Mouse (Mus musculus): ENCODE results near the gene Psen2. TPM values are rescaled to one million over a fixed set of nuclear protein-coding genes. Genes with fewer than 3 reads are reported as not detected.

The Psen2 gene
- polyA plus RNA-seq, 1 experiment from 2014 or later, result 10.4 TPM

- Histone ChIP-seq H3K4me1 (no peaks in the 10 kb centered on the region), H3K9me3 (no peaks in the 10 kb centered on the region), H3K36me3 (no peaks in the 10 kb centered on the region), H3K4me3 (no peak overlapping the region), H3K4me2 (replicated peaks) (no peak overlapping the region), H3K9ac (no peak overlapping the region), H3K27me3 (no peaks in the 10 kb centered on the region), H3K27ac (no peak overlapping the region)
- no peak for ATAC-seq (ENCODE audit: insufficient number of reproducible peaks, insufficient read depth, low FRiP score, low TSS enrichment)
- WGBS, result 69% methylated on average over 5 of the region's 5 CpGs
Observed at GRCm38 (mm10) chr1:180216541-180217276, 46.5 kb downstream of the Psen2 start.

GRCm38 (mm10) chr1:180215044-180215443, 48.2 kb downstream of the Psen2 start:
- H3K4me3 ChIP-seq, result no peak overlapping the region
- H3K4me1 ChIP-seq, result no peaks in the 10 kb centered on the region
- H3K9me3 ChIP-seq, result no peaks in the 10 kb centered on the region
- no peaks in the 10 kb centered on the region for H3K27me3 ChIP-seq
- no peak overlapping the region for H3K4me2 ChIP-seq (replicated peaks)
- H3K9ac ChIP-seq, result no peak overlapping the region
- peak; percentile 67; the same call in 1 of the 2 replicates for ATAC-seq (ENCODE audit: insufficient number of reproducible peaks, insufficient read depth, low FRiP score, low TSS enrichment)
- H3K36me3 ChIP-seq, result no peaks in the 10 kb centered on the region
- WGBS, result 20% methylated on average over 4 of the region's 4 CpGs
- H3K27ac ChIP-seq, result no peak overlapping the region

GRCm38 (mm10) chr1:180212911-180213310, 50.3 kb downstream of the Psen2 start:
- Histone ChIP-seq H3K27ac (no peak overlapping the region), H3K4me2 (replicated peaks) (no peak overlapping the region), H3K9ac (no peak overlapping the region), H3K27me3 (no peaks in the 10 kb centered on the region), H3K9me3 (no peaks in the 10 kb centered on the region), H3K36me3 (no peaks in the 10 kb centered on the region), H3K4me1 (no peaks in the 10 kb centered on the region), H3K4me3 (no peak overlapping the region)
- ATAC-seq (ENCODE audit: insufficient number of reproducible peaks, insufficient read depth, low FRiP score, low TSS enrichment), result no peak
- WGBS, result 90% methylated on average over 5 of the region's 5 CpGs

GRCm38 (mm10) chr1:180210781-180211271, 52.4 kb downstream of the Psen2 start:
- Histone ChIP-seq H3K4me2 (replicated peaks) (no peak overlapping the region), H3K4me1 (no peaks in the 10 kb centered on the region), H3K36me3 (no peaks in the 10 kb centered on the region), H3K9me3 (no peaks in the 10 kb centered on the region), H3K4me3 (no peak overlapping the region), H3K27ac (no peak overlapping the region), H3K9ac (no peak overlapping the region), H3K27me3 (no peaks in the 10 kb centered on the region)
- no peak for ATAC-seq (ENCODE audit: insufficient number of reproducible peaks, insufficient read depth, low FRiP score, low TSS enrichment)
- WGBS, result 84% methylated on average over 9 of the region's 9 CpGs

GRCm38 (mm10) chr1:180210031-180210432, 53.2 kb downstream of the Psen2 start:
- Histone ChIP-seq H3K27me3 (no peaks in the 10 kb centered on the region), H3K9ac (no peak overlapping the region), H3K4me2 (replicated peaks) (no peak overlapping the region), H3K4me3 (no peak overlapping the region), H3K4me1 (no peaks in the 10 kb centered on the region), H3K27ac (no peak overlapping the region), H3K36me3 (no peaks in the 10 kb centered on the region), H3K9me3 (0 out of 2 replicates have a peak, but pooled peaks cover 3% of the 10 kb centered on the region)
- WGBS, result 79% methylated on average over 4 of the region's 4 CpGs
- no peak for ATAC-seq (ENCODE audit: insufficient number of reproducible peaks, insufficient read depth, low FRiP score, low TSS enrichment)

GRCm38 (mm10) chr1:180208370-180208769, 54.9 kb downstream of the Psen2 start:
- H3K4me1 ChIP-seq, result no peaks in the 10 kb centered on the region
- H3K4me3 ChIP-seq, result no peak overlapping the region
- H3K27me3 ChIP-seq, result no peaks in the 10 kb centered on the region
- H3K36me3 ChIP-seq, result no peaks in the 10 kb centered on the region
- no peak overlapping the region for H3K27ac ChIP-seq
- H3K4me2 ChIP-seq (replicated peaks), result no peak overlapping the region
- H3K9ac ChIP-seq, result no peak overlapping the region
- 0 out of 2 replicates have a peak, but pooled peaks cover 4% of the 10 kb centered on the region for H3K9me3 ChIP-seq
- 79% methylated on average over 3 of the region's 3 CpGs for WGBS
- no peak for ATAC-seq (ENCODE audit: insufficient number of reproducible peaks, insufficient read depth, low FRiP score, low TSS enrichment)

GRCm38 (mm10) chr1:180200722-180201121, 62.5 kb downstream of the Psen2 start:
- H3K4me2 ChIP-seq (replicated peaks), result no peak overlapping the region
- H3K27ac ChIP-seq, result no peak overlapping the region
- no peak for ATAC-seq (ENCODE audit: insufficient number of reproducible peaks, insufficient read depth, low FRiP score, low TSS enrichment)
- no peaks in the 10 kb centered on the region for H3K36me3 ChIP-seq
- H3K27me3 ChIP-seq, result no peaks in the 10 kb centered on the region
- WGBS, result 70% methylated on average over 5 of the region's 5 CpGs
- H3K4me3 ChIP-seq, result no peak overlapping the region
- H3K9me3 ChIP-seq, result 0 out of 2 replicates have a peak, but pooled peaks cover 4% of the 10 kb centered on the region
- H3K4me1 ChIP-seq, result no peaks in the 10 kb centered on the region
- H3K9ac ChIP-seq, result no peak overlapping the region

- no peaks in the 10 kb centered on the region for H3K36me3 ChIP-seq
- H3K4me2 ChIP-seq (replicated peaks), result no peak overlapping the region
- 65% methylated on average over 4 of the region's 4 CpGs for WGBS
- H3K4me1 ChIP-seq, result peaks cover 6% of the 10 kb centered on the region
- no peaks in the 10 kb centered on the region for H3K9me3 ChIP-seq
- no peak overlapping the region for H3K27ac ChIP-seq
- H3K27me3 ChIP-seq, result no peaks in the 10 kb centered on the region
- H3K4me3 ChIP-seq, result no peak overlapping the region
- no peak for ATAC-seq (ENCODE audit: insufficient number of reproducible peaks, insufficient read depth, low FRiP score, low TSS enrichment)
- no peak overlapping the region for H3K9ac ChIP-seq
Observed at GRCm38 (mm10) chr1:180199715-180200050, 63.6 kb downstream of the Psen2 start.

- Histone ChIP-seq H3K4me3 (no peak within 1 kb of the TSS), H3K36me3 (no peaks in the 10 kb centered on the region), H3K27me3 (no peaks in the 10 kb centered on the region), H3K4me2 (replicated peaks) (no peak within 1 kb of the TSS), H3K27ac (no peak within 1 kb of the TSS), H3K4me1 (peaks cover 6% of the 10 kb centered on the region), H3K9ac (no peak within 1 kb of the TSS), H3K9me3 (no peaks in the 10 kb centered on the region)
- 65% methylated on average over 4 of the region's 4 CpGs for WGBS
- no peak for ATAC-seq (ENCODE audit: insufficient number of reproducible peaks, insufficient read depth, low FRiP score, low TSS enrichment)
Observed at GRCm38 (mm10) chr1:180198959-180199714, 64.1 kb downstream of the Psen2 start, which contains the start of gene Coq8a. Coq8a (minus strand) TSS chr1:180199602.

GRCm38 (mm10) chr1:180197956-180198355, 65.3 kb downstream of the Psen2 start:
- no peak overlapping the region for H3K4me3 ChIP-seq
- no peak overlapping the region for H3K4me2 ChIP-seq (replicated peaks)
- H3K4me1 ChIP-seq, result peaks cover 6% of the 10 kb centered on the region
- WGBS, result 74% methylated on average over 3 of the region's 3 CpGs
- H3K27ac ChIP-seq, result no peak overlapping the region
- ATAC-seq (ENCODE audit: insufficient number of reproducible peaks, insufficient read depth, low FRiP score, low TSS enrichment), result no peak
- no peaks in the 10 kb centered on the region for H3K27me3 ChIP-seq
- no peaks in the 10 kb centered on the region for H3K36me3 ChIP-seq
- H3K9me3 ChIP-seq, result no peaks in the 10 kb centered on the region
- no peak overlapping the region for H3K9ac ChIP-seq

- no peaks in the 10 kb centered on the region for H3K9me3 ChIP-seq
- H3K27me3 ChIP-seq, result no peaks in the 10 kb centered on the region
- no peak overlapping the region for H3K9ac ChIP-seq
- peaks cover 6% of the 10 kb centered on the region for H3K4me1 ChIP-seq
- H3K4me3 ChIP-seq, result 0 out of 2 replicates have a peak overlapping the region, but pooled peaks have one; percentile 67
- no peak for ATAC-seq (ENCODE audit: insufficient number of reproducible peaks, insufficient read depth, low FRiP score, low TSS enrichment)
- 93% methylated on average over 9 of the region's 9 CpGs for WGBS
- peak overlapping the region; percentile 96 for H3K4me2 ChIP-seq (replicated peaks)
- no peak overlapping the region for H3K27ac ChIP-seq
- no peaks in the 10 kb centered on the region for H3K36me3 ChIP-seq
Observed at GRCm38 (mm10) chr1:180196508-180196907, 66.7 kb downstream of the Psen2 start.
